Mouse (Mus musculus): ENCODE data around the gene Olfr1450. TPM values are rescaled to one million over a fixed set of nuclear protein-coding genes. Genes with fewer than 3 reads are reported as not detected.
"Not testable (repeated sequence)": the region's sequence is repeated elsewhere in the genome, so short reads cannot be mapped to it uniquely, and the experiment has no call there.

The Olfr1450 gene
- not detected for total RNA-seq (2021)
- long read RNA-seq, experiment 1 = 0 reads
- long read RNA-seq, experiment 2 = 0 reads

DNA sequence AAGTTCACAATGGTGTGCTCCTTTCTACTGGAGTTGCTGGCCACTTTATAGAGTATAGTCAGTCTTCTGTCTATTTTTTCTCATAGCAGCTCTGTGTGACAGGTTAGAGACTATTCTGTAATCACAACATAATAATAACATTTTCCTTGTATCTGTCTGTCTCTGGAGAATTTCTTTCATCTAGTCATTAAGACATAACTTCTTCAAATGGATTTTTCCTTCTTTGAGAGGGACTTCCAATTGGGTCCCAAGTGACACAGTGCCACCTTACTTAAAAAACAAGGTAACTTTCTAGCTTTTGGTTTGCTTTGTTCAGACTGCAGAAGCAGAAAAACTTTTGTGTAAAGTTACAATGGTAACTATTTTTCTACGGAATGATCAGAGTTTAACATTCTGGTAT is at the start of gene Olfr1450:
Gene Olfr1450, plus strand, starts transcription at position 301 of the 400 bp plus-strand sequence.
- no peak for DNase-seq
- intact Hi-C loops (cut with DNase I) = no loop called here

DNA sequence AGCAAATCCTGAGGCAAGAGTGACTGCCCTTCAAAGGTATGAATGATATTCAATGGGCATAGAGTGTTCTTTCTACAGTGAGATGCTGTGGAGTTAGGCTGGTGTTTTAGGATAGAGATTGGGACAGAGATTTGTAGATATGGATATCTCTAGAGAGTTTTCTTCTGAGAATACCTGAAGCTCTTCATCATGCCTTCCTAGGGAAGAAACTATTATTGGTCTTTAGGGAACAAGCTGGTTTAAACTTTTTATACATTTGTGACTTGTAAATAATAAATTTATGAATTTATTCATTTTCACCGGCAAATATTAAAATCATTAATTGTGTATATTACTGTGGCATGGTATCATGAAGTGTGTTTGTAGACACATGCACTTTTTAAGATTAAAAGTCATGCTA is 46.4 kb upstream of the Olfr1450 start, which contains the start of gene Olfr1447:
Gene Olfr1447, minus strand, starts transcription at position 101 of the 400 bp plus-strand sequence.
- no peak for DNase-seq
- intact Hi-C loops (cut with DNase I) = no loop called here

DNA sequence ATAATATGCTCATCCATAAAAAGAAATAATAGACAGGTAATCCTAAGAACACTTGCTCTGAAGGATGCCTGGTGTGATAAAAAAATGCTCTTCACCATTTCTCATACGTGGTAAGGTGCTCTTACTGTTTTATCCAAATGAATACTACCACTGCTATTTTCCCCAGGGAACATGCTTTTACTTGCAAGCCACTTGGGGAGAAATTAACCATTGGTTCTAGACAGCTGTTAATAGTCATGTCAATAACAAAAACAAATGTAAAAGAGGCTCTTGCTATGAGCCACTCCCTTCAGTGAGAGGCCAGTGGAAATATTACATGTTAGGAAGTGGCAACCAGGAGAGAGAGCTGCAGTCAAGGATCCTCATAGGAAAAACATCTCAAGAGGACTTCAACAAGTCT is 25.7 kb upstream of the Olfr1450 start, which contains the start of gene Olfr1448:
Gene Olfr1448, minus strand, starts transcription at position 101 of the 400 bp plus-strand sequence.
- DNase-seq = no peak
- intact Hi-C loops (cut with DNase I) = no loop called here

DNA sequence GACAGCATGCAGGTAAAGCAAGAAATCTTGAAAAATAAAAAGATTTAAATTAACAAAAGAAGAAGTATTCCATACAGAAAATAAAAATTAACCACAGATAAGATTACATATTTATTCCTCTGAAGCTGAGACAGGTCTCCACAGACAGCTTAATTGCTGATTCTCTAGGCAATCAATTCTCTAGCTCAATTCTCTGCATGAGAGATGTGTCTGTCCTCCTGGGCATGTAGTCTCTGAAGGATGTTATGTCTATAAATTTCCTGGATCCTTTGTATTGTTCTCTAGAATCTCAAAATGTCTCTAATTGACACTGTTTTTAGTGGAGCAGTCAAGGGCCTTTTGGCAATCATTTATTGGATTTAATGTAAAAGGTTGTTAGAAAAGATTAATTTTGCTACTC is 19.5 kb upstream of the Olfr1450 start, which contains the start of gene Olfr1449:
Gene Olfr1449, plus strand, starts transcription at position 301 of the 400 bp plus-strand sequence.
- intact Hi-C loops (cut with DNase I) = no loop called here
- no peak for DNase-seq

DNA sequence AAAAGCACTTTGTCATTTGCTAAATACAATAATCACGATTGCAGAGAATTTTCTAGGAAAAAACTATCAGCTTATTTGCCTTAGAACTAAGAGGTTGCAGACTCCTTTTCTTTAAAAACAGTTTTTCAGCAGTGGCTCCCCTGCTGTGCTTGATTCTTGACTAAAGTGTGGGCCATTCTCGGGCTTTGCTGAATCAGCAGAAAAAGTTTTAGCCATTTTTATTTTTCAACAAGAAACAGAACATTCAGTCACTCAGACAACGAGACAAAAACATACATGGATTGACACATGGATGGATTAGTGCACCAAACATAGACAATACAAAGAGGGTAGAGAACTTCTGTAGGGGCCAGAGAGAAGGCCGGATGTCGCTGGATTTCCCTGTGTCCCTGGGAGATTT is 20.0 kb downstream of the Olfr1450 start:
- intact Hi-C loops (cut with DNase I); DNase-seq: not testable (repeated sequence)

DNA sequence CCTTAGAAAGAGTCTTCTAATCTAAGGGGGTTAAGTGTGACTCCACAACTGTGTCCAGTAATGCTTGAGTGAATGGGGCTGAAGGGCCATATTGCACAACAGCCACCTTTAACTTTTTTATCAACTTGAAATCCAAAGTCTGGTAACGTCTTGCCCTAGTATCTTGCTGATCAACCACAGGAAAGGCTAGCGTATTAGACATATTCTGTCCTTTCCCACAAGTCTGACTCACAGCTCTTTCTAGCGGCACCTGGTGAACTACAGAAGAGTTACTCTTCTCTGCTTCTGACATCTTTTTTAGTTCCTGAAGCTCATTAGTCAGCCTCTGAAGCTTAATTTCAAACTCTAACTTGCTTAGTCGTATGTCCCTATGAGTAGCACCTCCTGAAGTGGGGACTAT is 42.3 kb downstream of the Olfr1450 start:
- intact Hi-C loops (cut with DNase I); DNase-seq: not testable (repeated sequence)

DNA sequence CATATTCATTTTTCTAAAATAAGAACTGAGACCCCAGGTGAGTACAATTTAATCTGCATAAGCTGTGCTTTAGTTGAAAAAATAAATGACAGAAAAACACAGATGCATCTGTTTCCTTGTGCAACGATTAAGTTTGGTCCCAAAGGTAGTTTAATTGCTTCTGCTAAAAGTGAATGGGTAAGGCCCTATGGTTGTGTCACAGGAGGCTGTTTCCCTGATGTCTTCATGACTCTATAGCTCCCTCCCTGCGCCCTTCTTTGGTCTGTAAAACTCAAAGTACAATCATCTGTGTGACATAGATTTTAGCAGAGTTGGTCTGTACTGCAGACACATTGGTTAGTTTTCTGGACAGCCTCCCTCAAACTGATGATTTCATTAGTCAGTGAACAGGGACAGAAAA is 44.7 kb downstream of the Olfr1450 start, which contains the start of gene Olfr1451:
Gene Olfr1451, plus strand, starts transcription at position 301 of the 400 bp plus-strand sequence.
- intact Hi-C loops (cut with DNase I) = no loop called here
- no peak for DNase-seq

Other genes starting within 250 kb of the Olfr1450 start
- gene Cntf, start 184.6 kb upstream of the Olfr1450 start, total RNA-seq (2021) = 1 to 10 TPM; 1.5 to 3.4 TPM
- 100 to 1,000 TPM; 112 to 114 TPM for gene Zfp91, start 154.1 kb upstream of the Olfr1450 start, total RNA-seq (2021)
- gene Lpxn, start 154.1 kb upstream of the Olfr1450 start, total RNA-seq (2021) = under 1 TPM; 0.25 to 0.31 TPM
- not detected for gene Gm5244, start 103.6 kb upstream of the Olfr1450 start, total RNA-seq (2021)
- not detected for gene Olfr1444, start 93.0 kb upstream of the Olfr1450 start, total RNA-seq (2021)
- gene Olfr1445, start 66.4 kb upstream of the Olfr1450 start, total RNA-seq (2021) = not detected
- not detected for gene Olfr1446, start 56.7 kb upstream of the Olfr1450 start, total RNA-seq (2021)
- not detected for gene Olfr1447, start 46.5 kb upstream of the Olfr1450 start, total RNA-seq (2021)
- not detected for gene Olfr1448, start 25.8 kb upstream of the Olfr1450 start, total RNA-seq (2021)
- gene Olfr1449, start 19.4 kb upstream of the Olfr1450 start, total RNA-seq (2021) = not detected
- gene Olfr1451, start 44.8 kb downstream of the Olfr1450 start, total RNA-seq (2021) = not detected
- not detected for gene Olfr1453, start 78.1 kb downstream of the Olfr1450 start, total RNA-seq (2021)
- gene Olfr1454, start 110.4 kb downstream of the Olfr1450 start, total RNA-seq (2021) = not detected
- not detected for gene Olfr1457, start 147.6 kb downstream of the Olfr1450 start, total RNA-seq (2021)
- gene Olfr1458, start 156.5 kb downstream of the Olfr1450 start, total RNA-seq (2021) = not detected
- gene Olfr1459, start 199.3 kb downstream of the Olfr1450 start, total RNA-seq (2021) = not detected
- not detected for gene Olfr1461, start 212.7 kb downstream of the Olfr1450 start, total RNA-seq (2021)
- not detected for gene Olfr1462, start 235.5 kb downstream of the Olfr1450 start, total RNA-seq (2021)